Mouse (Mus musculus) neural tube, embryonic 15.5 days (tissue): ENCODE results near the gene Gm10382. TPM values are rescaled to one million over a fixed set of nuclear protein-coding genes. Genes with fewer than 3 reads are reported as not detected.
A peak's percentile ranks its signal among the peaks of the same experiment; 100 is the strongest.
"Not testable (repeated sequence)": the region's sequence is repeated elsewhere in the genome, so short reads cannot be mapped to it uniquely, and the experiment has no call there.

Experiments used
- ATAC-seq: fragments of 200-750 bp; cut with Nextera tagmentation; 2 replicates; pipeline ENCODE4 v1.8.0; 2017; ENCODE audit warnings: mild to moderate bottlenecking, moderate TSS enrichment, moderate library complexity; ENCODE audit not compliant: low FRiP score
- H3K27ac ChIP-seq: fragments of 300-500 bp; sonication (generic); replicated peaks from 2 replicates; pipeline ENCODE4 v1.5.1; 2015; ENCODE audit warnings: mild to moderate bottlenecking, inconsistent platforms
- H3K27me3 ChIP-seq: fragments of 300-500 bp; sonication (generic); replicated peaks from 2 replicates; pipeline ENCODE4 v1.6.1; 2015; ENCODE audit warnings: inconsistent platforms
- H3K36me3 ChIP-seq: fragments of 300-500 bp; sonication (generic); 2 replicates; pipeline ENCODE4 v1.6.1; 2015; ENCODE audit warnings: inconsistent platforms
- H3K4me1 ChIP-seq: fragments of 300-500 bp; sonication (generic); 2 replicates; pipeline ENCODE4 v1.6.1; 2015; ENCODE audit warnings: inconsistent platforms
- H3K4me2 ChIP-seq: fragments of 300-500 bp; sonication (generic); 2 replicates; pipeline ENCODE4 v1.6.1; 2015; ENCODE audit warnings: inconsistent platforms, mild to moderate bottlenecking, moderate library complexity
- H3K4me3 ChIP-seq: fragments of 300-500 bp; sonication (generic); replicated peaks from 2 replicates; pipeline ENCODE4 v1.5.1; 2015; ENCODE audit warnings: mild to moderate bottlenecking, inconsistent platforms
- H3K9ac ChIP-seq: fragments of 300-500 bp; sonication (generic); replicated peaks from 2 replicates; pipeline ENCODE4 v1.6.1; 2015; ENCODE audit warnings: mild to moderate bottlenecking, inconsistent platforms
- H3K9me3 ChIP-seq: fragments of 300-500 bp; sonication (generic); replicated peaks from 2 replicates; pipeline ENCODE4 v1.6.1; 2016; ENCODE audit warnings: inconsistent platforms
- WGBS: fragments of 180-500 bp; shearing (Covaris S2); methylation state at CpG from one replicate; pipeline ENCODE4 v1.1.7; 2015; ENCODE audit warnings: mixed read lengths; 5-methylcytosine and 5-hydroxymethylcytosine counted together
- polyA plus RNA-seq: library from polyadenylated mRNA; unstranded; fragments of >200 nt; fragmentation: Nextera tagmentation; extraction: Ambion mirVana; gene quantifications from 2 replicates; pipeline ENCODE4 v1.2.1, GENCODE M21; 2015

Gene Gm10382
- polyA plus RNA-seq, 1 experiment from 2014 or later = 0.74 TPM

DNA sequence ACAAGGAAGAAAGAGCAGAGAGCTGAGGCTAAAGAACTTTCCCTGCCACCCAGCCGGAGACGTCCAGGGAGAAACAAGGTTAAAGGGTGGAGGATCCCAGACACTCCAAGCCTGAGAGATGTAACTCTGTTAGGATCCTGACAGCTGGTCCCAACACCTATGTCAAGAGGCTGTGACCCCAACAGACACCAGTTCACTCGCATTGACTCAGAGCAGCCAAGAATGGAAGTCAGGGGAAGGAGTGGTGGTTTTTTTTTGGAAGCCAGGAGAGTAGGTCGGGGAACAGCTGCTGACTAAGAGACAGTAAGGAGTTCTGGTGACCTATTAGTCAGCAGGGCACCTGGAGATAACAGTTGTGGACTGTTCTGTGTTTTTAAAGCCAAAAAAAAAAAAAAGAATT is 17.1 kb upstream of the Gm10382 start:
- Histone ChIP-seq H3K36me3 (no peaks in the 10 kb centered on the region), H3K4me2 (no peak overlapping the region), H3K4me1 (no peaks in the 10 kb centered on the region), H3K9ac (no peak overlapping the region), H3K27me3 (no peaks in the 10 kb centered on the region), H3K9me3 (no peaks in the 10 kb centered on the region), H3K4me3 (no peak overlapping the region), H3K27ac (no peak overlapping the region)
- WGBS = 88% methylated on average over 4 of the region's 4 CpGs
- ATAC-seq = no peak

GRCm38 (mm10) chr5:125375871-125376270 is 13.3 kb upstream of the Gm10382 start:
- Histone ChIP-seq H3K4me2 (no peak overlapping the region), H3K9ac (no peak overlapping the region), H3K27ac (no peak overlapping the region), H3K4me3 (no peak overlapping the region), H3K9me3 (no peaks in the 10 kb centered on the region), H3K27me3 (no peaks in the 10 kb centered on the region), H3K4me1 (no peaks in the 10 kb centered on the region), H3K36me3 (no peaks in the 10 kb centered on the region)
- 89% methylated on average over 2 of the region's 2 CpGs for WGBS
- no peak for ATAC-seq

DNA sequence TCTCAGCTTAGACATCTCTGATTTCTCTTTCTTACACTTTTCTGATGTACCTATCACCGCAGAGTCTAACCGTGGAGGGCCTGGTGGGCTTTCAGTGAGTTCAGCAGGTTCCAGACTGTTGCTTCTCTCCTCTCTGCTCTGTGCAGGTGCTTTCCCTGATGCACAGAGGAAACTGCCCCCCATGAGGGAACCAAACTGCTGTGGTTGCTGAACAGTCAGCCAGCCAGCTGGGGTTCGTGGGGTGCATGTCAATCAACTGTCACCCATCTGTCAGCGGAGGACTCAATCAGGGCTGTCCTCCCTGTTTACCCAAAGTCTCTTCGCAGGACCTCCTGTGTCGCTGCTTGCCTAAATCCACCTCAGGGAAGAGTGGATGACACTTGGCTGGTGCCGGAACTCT is 11.9 kb upstream of the Gm10382 start:
- peaks cover 2% of the 10 kb centered on the region; the same call in 1 of the 2 replicates for H3K4me1 ChIP-seq
- no peak for ATAC-seq
- H3K9me3 ChIP-seq = no peaks in the 10 kb centered on the region
- WGBS = 78% methylated on average over 7 of the region's 7 CpGs
- no peak overlapping the region for H3K4me3 ChIP-seq
- H3K4me2 ChIP-seq = no peak overlapping the region
- no peak overlapping the region for H3K27ac ChIP-seq
- no peak overlapping the region for H3K9ac ChIP-seq
- H3K36me3 ChIP-seq = no peaks in the 10 kb centered on the region
- no peaks in the 10 kb centered on the region for H3K27me3 ChIP-seq

DNA sequence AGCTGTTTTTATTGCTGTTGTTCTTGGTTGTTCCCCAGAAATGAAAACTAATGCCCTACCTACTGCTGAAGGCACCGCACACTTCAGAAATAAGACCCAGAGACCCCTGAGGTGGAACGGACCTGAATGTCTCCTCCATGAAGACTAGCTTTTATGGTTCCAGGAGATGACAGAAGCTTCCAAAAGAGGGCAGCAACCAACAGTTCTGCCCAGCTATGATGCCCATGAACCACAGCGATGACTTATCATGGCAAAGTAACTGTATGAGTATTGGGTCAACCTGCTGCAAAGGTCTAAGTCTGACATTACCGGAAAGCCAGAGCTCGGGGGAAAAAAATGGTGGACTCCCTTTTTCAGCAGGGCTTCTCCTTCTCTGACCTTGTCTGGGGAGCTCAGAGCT is 10.2 kb upstream of the Gm10382 start:
- Histone ChIP-seq H3K4me1 (peaks cover 9% of the 10 kb centered on the region; the same call in 1 of the 2 replicates), H3K36me3 (no peaks in the 10 kb centered on the region), H3K9me3 (no peaks in the 10 kb centered on the region), H3K9ac (no peak overlapping the region), H3K4me3 (no peak overlapping the region), H3K27me3 (no peaks in the 10 kb centered on the region), H3K4me2 (no peak overlapping the region), H3K27ac (no peak overlapping the region)
- WGBS = 84% methylated on average over 5 of the region's 5 CpGs
- ATAC-seq = no peak

DNA sequence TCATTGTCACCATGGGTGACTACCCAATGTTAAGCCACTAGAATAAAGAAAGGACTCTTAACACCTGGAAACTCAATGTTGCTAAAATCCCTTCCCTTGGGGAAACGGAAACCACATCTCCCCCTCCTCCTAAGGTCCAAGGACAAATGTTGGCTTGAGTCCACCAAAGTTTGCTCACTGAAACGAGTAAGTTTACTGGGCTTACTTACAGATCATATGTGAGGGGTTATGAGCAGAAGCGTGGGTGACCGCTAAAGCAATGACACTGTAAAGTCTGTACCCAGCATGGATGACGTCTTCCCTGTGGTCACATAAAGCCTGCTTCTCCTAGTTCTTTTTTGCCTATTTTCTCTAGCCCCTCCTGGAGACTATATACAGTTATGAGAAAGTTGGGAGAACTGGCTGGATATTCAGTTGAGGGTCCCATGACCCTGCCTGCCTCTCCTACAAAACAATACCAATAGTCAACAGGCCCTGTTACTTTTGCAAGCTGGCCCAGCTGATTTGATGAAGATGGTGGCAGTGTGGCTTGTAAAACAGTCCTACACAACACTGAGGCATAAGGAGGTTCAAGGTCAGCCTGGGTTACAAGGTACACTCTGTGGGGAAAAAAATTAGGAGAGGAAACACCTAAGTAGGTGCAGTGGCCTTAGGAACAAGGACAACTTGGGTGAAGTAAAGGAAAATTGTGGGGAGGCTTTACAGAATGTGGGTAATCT is 7.0 kb upstream of the Gm10382 start:
- H3K9ac ChIP-seq = no peak overlapping the region
- no peak overlapping the region for H3K4me3 ChIP-seq
- peaks cover 18% of the 10 kb centered on the region for H3K36me3 ChIP-seq
- H3K4me1 ChIP-seq = peaks cover 31% of the 10 kb centered on the region
- no peaks in the 10 kb centered on the region for H3K9me3 ChIP-seq
- WGBS = 82% methylated on average over 5 of the region's 5 CpGs
- no peak overlapping the region for H3K4me2 ChIP-seq
- ATAC-seq = no peak
- no peaks in the 10 kb centered on the region for H3K27me3 ChIP-seq
- H3K27ac ChIP-seq = 0 out of 2 replicates have a peak overlapping the region, but pooled peaks have one; percentile 23

GRCm38 (mm10) chr5:125382673-125383558 is 6.2 kb upstream of the Gm10382 start:
- ATAC-seq = 0 out of 2 replicates have a peak, but pooled peaks have one; percentile 50

GRCm38 (mm10) chr5:125383637-125384420 is 5.3 kb upstream of the Gm10382 start:
- no peaks in the 10 kb centered on the region for H3K27me3 ChIP-seq
- peaks cover 40% of the 10 kb centered on the region for H3K4me1 ChIP-seq
- H3K36me3 ChIP-seq = peaks cover 18% of the 10 kb centered on the region
- no peak overlapping the region for H3K9ac ChIP-seq
- 81% methylated on average over 3 of the region's 3 CpGs for WGBS
- H3K4me3 ChIP-seq = no peak overlapping the region
- H3K27ac ChIP-seq = no peak overlapping the region
- no peak overlapping the region for H3K4me2 ChIP-seq
- no peak for ATAC-seq
- H3K9me3 ChIP-seq = no peaks in the 10 kb centered on the region

More at GRCm38 (mm10) chr5:125382673-125383558, 6.2 kb upstream of the Gm10382 start:
- Histone ChIP-seq H3K4me3 (no peak overlapping the region), H3K4me2 (no peak overlapping the region), H3K4me1 (peaks cover 32% of the 10 kb centered on the region), H3K9ac (no peak overlapping the region), H3K27me3 (no peaks in the 10 kb centered on the region), H3K36me3 (peaks cover 18% of the 10 kb centered on the region), H3K27ac (0 out of 2 replicates have a peak overlapping the region, but pooled peaks have one; percentile 23), H3K9me3 (no peaks in the 10 kb centered on the region)
- 56% methylated on average over 6 of the region's 6 CpGs for WGBS

DNA sequence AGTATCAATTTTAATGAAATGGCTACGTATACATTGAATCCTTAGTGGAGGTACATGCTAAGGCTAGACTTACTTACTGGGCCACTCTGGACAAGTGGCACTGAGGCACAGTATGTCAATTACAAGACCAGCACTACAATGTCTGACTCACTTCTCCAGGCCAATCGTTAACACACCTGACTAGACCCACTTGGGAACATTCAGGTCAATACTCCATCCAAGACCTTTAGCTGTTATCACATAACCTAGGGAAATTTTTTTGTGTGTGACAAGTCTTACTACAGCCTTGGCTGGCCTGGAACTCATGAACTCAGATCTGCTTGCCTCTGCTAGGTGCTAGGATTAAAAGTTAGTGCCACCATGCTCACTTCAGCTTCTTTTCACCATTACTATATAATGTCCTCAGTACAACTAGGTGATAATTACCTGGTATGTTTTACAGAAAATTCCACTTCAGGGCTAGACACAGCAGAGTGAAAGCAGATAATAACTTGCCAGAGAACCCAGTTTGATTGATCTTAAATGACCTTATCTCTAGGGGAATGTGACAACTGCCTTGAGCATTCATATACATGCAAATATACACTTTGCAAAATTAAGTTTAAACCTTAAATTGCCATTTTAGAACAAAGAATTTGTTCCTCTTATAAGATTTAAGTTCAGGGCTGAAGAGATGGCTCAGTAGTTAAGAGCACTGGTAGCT is 4.5 kb upstream of the Gm10382 start:
- no peak for ATAC-seq
- Histone ChIP-seq H3K27me3 (no peaks in the 10 kb centered on the region), H3K4me1 (peaks cover 40% of the 10 kb centered on the region), H3K27ac (no peak overlapping the region), H3K36me3 (peaks cover 18% of the 10 kb centered on the region), H3K9ac (no peak overlapping the region), H3K9me3 (no peaks in the 10 kb centered on the region), H3K4me2 (no peak overlapping the region), H3K4me3 (no peak overlapping the region)
- WGBS = 86% methylated on average over 2 of the region's 2 CpGs

- Histone ChIP-seq H3K9me3 (no peaks in the 10 kb centered on the region), H3K27me3 (no peaks in the 10 kb centered on the region), H3K4me2 (peak overlapping the region; percentile 35), H3K36me3 (peaks cover 18% of the 10 kb centered on the region), H3K4me3 (no peak overlapping the region; the same call in 1 of the 2 replicates), H3K4me1 (peaks cover 44% of the 10 kb centered on the region), H3K9ac (no peak overlapping the region), H3K27ac (no peak overlapping the region)
- no peak for ATAC-seq
- 82% methylated on average over 8 of the region's 8 CpGs for WGBS
Observed at GRCm38 (mm10) chr5:125385215-125385940, 3.7 kb upstream of the Gm10382 start.

DNA sequence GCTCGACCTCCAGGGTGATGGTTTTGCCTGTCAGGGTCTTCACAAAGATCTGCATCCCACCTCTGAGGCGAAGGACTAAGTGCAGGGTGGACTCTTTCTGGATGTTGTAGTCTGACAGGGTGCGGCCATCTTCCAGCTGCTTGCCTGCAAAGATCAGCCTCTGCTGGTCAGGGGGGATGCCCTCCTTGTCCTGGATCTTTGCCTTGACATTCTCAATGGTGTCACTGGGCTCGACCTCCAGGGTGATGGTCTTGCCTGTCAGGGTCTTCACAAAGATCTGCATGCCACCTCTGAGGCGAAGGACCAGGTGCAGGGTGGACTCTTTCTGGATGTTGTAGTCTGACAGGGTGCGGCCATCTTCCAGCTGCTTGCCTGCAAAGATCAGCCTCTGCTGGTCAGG is 1.8 kb upstream of the Gm10382 start:
- not testable (repeated sequence) for H3K27ac ChIP-seq, ATAC-seq, H3K4me2 ChIP-seq, H3K4me3 ChIP-seq, H3K9ac ChIP-seq, H3K27me3 ChIP-seq, H3K9me3 ChIP-seq
- peaks cover 45% of the 10 kb centered on the region for H3K4me1 ChIP-seq
- 93% methylated on average over 5 of the region's 6 CpGs for WGBS
- peaks cover 18% of the 10 kb centered on the region for H3K36me3 ChIP-seq
